Mouse (Mus musculus): ENCODE measurements around the gene Aplp1. TPM values are rescaled to one million over a fixed set of nuclear protein-coding genes. Genes with fewer than 3 reads are reported as not detected.

Gene Aplp1
- polyA plus RNA-seq, 1 experiment from 2014 or later, result 301 TPM

- Histone ChIP-seq H3K9me3 (peaks cover 4% of the 10 kb centered on the region; the same call in 1 of the 2 replicates), H3K27ac (replicated peaks) (no peak overlapping the region), H3K4me1 (peaks cover 16% of the 10 kb centered on the region), H3K36me3 (peaks cover 7% of the 10 kb centered on the region; the same call in 1 of the 2 replicates), H3K9ac (replicated peaks) (peak overlapping the region; percentile 61), H3K4me2 (replicated peaks) (peak overlapping the region; percentile 96), H3K4me3 (peak overlapping the region; percentile 63), H3K27me3 (peaks cover 37% of the 10 kb centered on the region)
- peak; percentile 79 for ATAC-seq (ENCODE audit: low FRiP score, low read depth)
- under 1% methylated on average over 45 of the region's 45 CpGs for WGBS
Measured at GRCm38 (mm10) chr7:30421890-30422435, 23.4 kb downstream of the Aplp1 start.

GRCm38 (mm10) chr7:30421175-30421889, 24.0 kb downstream of the Aplp1 start, which contains the start of gene Nfkbid:
TSS of gene Nfkbid (plus strand) at chr7:30421732.
- WGBS, result 11% methylated on average over 31 of the region's 31 CpGs
- peaks cover 16% of the 10 kb centered on the region for H3K4me1 ChIP-seq
- peak within 1 kb of the TSS; percentile 61 for H3K9ac ChIP-seq (replicated peaks)
- H3K4me3 ChIP-seq, result peak within 1 kb of the TSS; percentile 63
- H3K36me3 ChIP-seq, result 0 out of 2 replicates have a peak, but pooled peaks cover 5% of the 10 kb centered on the region
- peak within 1 kb of the TSS; percentile 96 for H3K4me2 ChIP-seq (replicated peaks)
- peaks cover 4% of the 10 kb centered on the region; the same call in 1 of the 2 replicates for H3K9me3 ChIP-seq
- peak; percentile 51; the same call in 1 of the 2 replicates for ATAC-seq (ENCODE audit: low FRiP score, low read depth)
- H3K27ac ChIP-seq (replicated peaks), result 0 out of 2 replicates have a peak within 1 kb of the TSS, but pooled peaks have one; percentile 6
- H3K27me3 ChIP-seq, result peaks cover 37% of the 10 kb centered on the region

DNA sequence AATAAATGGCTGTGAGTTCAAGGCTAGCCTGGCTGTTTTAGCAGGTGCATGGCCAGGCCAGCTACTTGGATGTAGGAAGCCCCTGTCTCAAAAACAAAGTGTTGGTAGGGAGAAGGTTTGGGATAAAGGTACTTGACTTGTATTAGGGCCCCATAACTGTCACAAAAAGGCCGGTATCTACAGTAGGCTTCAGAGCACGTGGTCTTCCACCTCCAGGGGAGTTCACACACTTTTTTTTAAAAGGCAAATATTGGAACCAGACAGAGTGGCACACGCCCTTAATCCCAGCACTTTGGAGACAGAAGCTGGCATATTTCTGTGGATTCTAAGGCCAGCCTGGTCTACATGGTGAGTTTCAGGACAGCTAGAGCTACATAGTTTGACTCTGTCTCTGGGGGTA, 24.7 kb downstream of the Aplp1 start:
- H3K27ac ChIP-seq (replicated peaks), result no peak overlapping the region
- peaks cover 16% of the 10 kb centered on the region for H3K4me1 ChIP-seq
- H3K9ac ChIP-seq (replicated peaks), result no peak overlapping the region
- ATAC-seq (ENCODE audit: low FRiP score, low read depth), result no peak
- peaks cover 37% of the 10 kb centered on the region for H3K27me3 ChIP-seq
- H3K9me3 ChIP-seq, result peaks cover 4% of the 10 kb centered on the region; the same call in 1 of the 2 replicates
- 93% methylated on average over 3 of the region's 3 CpGs for WGBS
- no peak overlapping the region for H3K4me2 ChIP-seq (replicated peaks)
- H3K4me3 ChIP-seq, result no peak overlapping the region
- no peaks in the 10 kb centered on the region for H3K36me3 ChIP-seq

- no peak within 1 kb of the TSS for H3K27ac ChIP-seq (replicated peaks)
- peaks cover 16% of the 10 kb centered on the region for H3K4me1 ChIP-seq
- no peak for ATAC-seq (ENCODE audit: low FRiP score, low read depth)
- H3K27me3 ChIP-seq, result peaks cover 37% of the 10 kb centered on the region
- no peak within 1 kb of the TSS for H3K4me3 ChIP-seq
- H3K36me3 ChIP-seq, result no peaks in the 10 kb centered on the region
- no peak within 1 kb of the TSS for H3K4me2 ChIP-seq (replicated peaks)
- 76% methylated on average over 10 of the region's 10 CpGs for WGBS
- no peak within 1 kb of the TSS for H3K9ac ChIP-seq (replicated peaks)
- H3K9me3 ChIP-seq, result peaks cover 4% of the 10 kb centered on the region; the same call in 1 of the 2 replicates
Measured at GRCm38 (mm10) chr7:30419561-30420499, 25.5 kb downstream of the Aplp1 start, which contains the start of gene Hcst. TSS of gene Hcst (minus strand) at chr7:30419854.

- 80% methylated on average over 9 of the region's 9 CpGs for WGBS
- Histone ChIP-seq H3K4me3 (no peak overlapping the region), H3K9me3 (peaks cover 4% of the 10 kb centered on the region; the same call in 1 of the 2 replicates), H3K27me3 (peaks cover 24% of the 10 kb centered on the region; the same call in 1 of the 2 replicates), H3K36me3 (no peaks in the 10 kb centered on the region), H3K9ac (replicated peaks) (no peak overlapping the region), H3K4me1 (peaks cover 9% of the 10 kb centered on the region), H3K27ac (replicated peaks) (no peak overlapping the region), H3K4me2 (replicated peaks) (no peak overlapping the region)
- ATAC-seq (ENCODE audit: low FRiP score, low read depth), result no peak
Measured at GRCm38 (mm10) chr7:30417856-30418255, 27.5 kb downstream of the Aplp1 start.

DNA sequence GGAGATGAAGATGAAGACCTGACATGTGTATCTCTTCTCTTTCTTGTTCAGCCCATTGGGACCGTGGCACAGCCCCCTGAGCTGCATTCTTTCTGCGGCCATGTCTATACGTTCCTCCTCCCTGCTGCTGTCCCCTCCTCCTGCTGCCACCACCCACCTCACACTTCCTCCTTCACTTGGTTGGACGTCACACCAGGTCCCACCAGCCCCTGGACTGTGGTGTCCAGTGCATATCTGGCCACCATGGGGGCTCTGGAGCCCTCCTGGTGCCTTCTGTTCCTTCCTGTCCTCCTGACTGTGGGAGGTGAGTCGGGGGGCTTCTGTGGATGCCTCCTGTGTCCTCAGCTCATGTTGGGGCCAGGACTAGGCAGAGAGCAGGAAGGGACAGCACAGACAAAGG, 31.7 kb downstream of the Aplp1 start, which contains the start of gene Tyrobp:
Tyrobp (plus strand) TSS at position 165 of the 400 bp plus-strand sequence.
- no peak for ATAC-seq (ENCODE audit: low FRiP score, low read depth)
- no peaks in the 10 kb centered on the region for H3K9me3 ChIP-seq
- H3K4me3 ChIP-seq, result no peak within 1 kb of the TSS
- H3K4me2 ChIP-seq (replicated peaks), result no peak within 1 kb of the TSS
- no peak within 1 kb of the TSS for H3K27ac ChIP-seq (replicated peaks)
- peaks cover 3% of the 10 kb centered on the region; the same call in 1 of the 2 replicates for H3K27me3 ChIP-seq
- no peak within 1 kb of the TSS for H3K9ac ChIP-seq (replicated peaks)
- WGBS, result 74% methylated on average over 5 of the region's 5 CpGs
- H3K4me1 ChIP-seq, result no peaks in the 10 kb centered on the region
- no peaks in the 10 kb centered on the region for H3K36me3 ChIP-seq

DNA sequence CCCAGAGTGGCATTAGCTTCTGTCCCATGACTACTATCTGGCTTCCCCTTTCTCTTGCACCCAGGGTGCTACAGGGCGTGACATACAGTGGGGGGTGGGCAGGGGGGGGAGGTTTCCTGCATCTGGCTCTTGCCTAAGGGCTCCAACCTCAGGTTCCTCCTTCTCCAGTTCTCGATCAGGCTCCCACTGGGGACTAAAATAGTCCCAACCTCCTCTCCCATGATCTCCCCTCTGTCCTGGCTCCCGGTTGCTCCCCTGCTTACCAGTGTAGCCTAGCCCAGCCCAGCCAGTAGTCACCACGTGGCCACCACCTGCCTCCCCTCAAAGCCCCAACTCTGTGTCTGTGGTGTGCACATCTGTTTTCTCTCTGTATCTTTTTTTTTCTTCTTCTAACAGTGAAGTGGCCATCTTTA, 32.6 kb downstream of the Aplp1 start:
- ATAC-seq (ENCODE audit: low FRiP score, low read depth), result no peak

GRCm38 (mm10) chr7:30411023-30411422, 34.3 kb downstream of the Aplp1 start:
- H3K9me3 ChIP-seq, result no peaks in the 10 kb centered on the region
- no peaks in the 10 kb centered on the region for H3K36me3 ChIP-seq
- peaks cover 3% of the 10 kb centered on the region; the same call in 1 of the 2 replicates for H3K27me3 ChIP-seq
- WGBS, result 84% methylated on average over 3 of the region's 3 CpGs
- H3K9ac ChIP-seq (replicated peaks), result no peak overlapping the region
- no peak overlapping the region for H3K4me3 ChIP-seq
- no peak for ATAC-seq (ENCODE audit: low FRiP score, low read depth)
- no peaks in the 10 kb centered on the region for H3K4me1 ChIP-seq
- H3K27ac ChIP-seq (replicated peaks), result no peak overlapping the region
- no peak overlapping the region for H3K4me2 ChIP-seq (replicated peaks)

More for the DNA sequence above, 32.6 kb downstream of the Aplp1 start:
- Histone ChIP-seq H3K36me3 (no peaks in the 10 kb centered on the region), H3K4me3 (no peak overlapping the region), H3K9ac (replicated peaks) (no peak overlapping the region), H3K4me1 (no peaks in the 10 kb centered on the region), H3K9me3 (no peaks in the 10 kb centered on the region), H3K27ac (replicated peaks) (no peak overlapping the region), H3K27me3 (peaks cover 3% of the 10 kb centered on the region; the same call in 1 of the 2 replicates), H3K4me2 (replicated peaks) (no peak overlapping the region)
- WGBS, result 59% methylated on average over 4 of the region's 4 CpGs

- Histone ChIP-seq H3K4me1 (no peaks in the 10 kb centered on the region), H3K36me3 (no peaks in the 10 kb centered on the region), H3K9ac (replicated peaks) (no peak overlapping the region), H3K9me3 (no peaks in the 10 kb centered on the region), H3K27ac (replicated peaks) (no peak overlapping the region), H3K4me3 (no peak overlapping the region), H3K27me3 (peaks cover 3% of the 10 kb centered on the region; the same call in 1 of the 2 replicates), H3K4me2 (replicated peaks) (no peak overlapping the region)
- WGBS, result 85% methylated on average over 2 of the region's 2 CpGs
- no peak for ATAC-seq (ENCODE audit: low FRiP score, low read depth)
Measured at GRCm38 (mm10) chr7:30409789-30410188, 35.5 kb downstream of the Aplp1 start.

- no peak overlapping the region for H3K9ac ChIP-seq (replicated peaks)
- no peaks in the 10 kb centered on the region for H3K36me3 ChIP-seq
- ATAC-seq (ENCODE audit: low FRiP score, low read depth), result no peak
- H3K4me2 ChIP-seq (replicated peaks), result no peak overlapping the region
- H3K27ac ChIP-seq (replicated peaks), result no peak overlapping the region
- H3K27me3 ChIP-seq, result peaks cover 3% of the 10 kb centered on the region; the same call in 1 of the 2 replicates
- WGBS, result 79% methylated on average over 3 of the region's 3 CpGs
- H3K9me3 ChIP-seq, result no peaks in the 10 kb centered on the region
- no peak overlapping the region for H3K4me3 ChIP-seq
- H3K4me1 ChIP-seq, result no peaks in the 10 kb centered on the region
Measured at GRCm38 (mm10) chr7:30408639-30409038, 36.7 kb downstream of the Aplp1 start.

- no peak overlapping the region for H3K4me3 ChIP-seq
- H3K27me3 ChIP-seq, result no peaks in the 10 kb centered on the region
- H3K9ac ChIP-seq (replicated peaks), result no peak overlapping the region
- H3K9me3 ChIP-seq, result no peaks in the 10 kb centered on the region
- no peak overlapping the region for H3K4me2 ChIP-seq (replicated peaks)
- no peak overlapping the region for H3K27ac ChIP-seq (replicated peaks)
- 71% methylated on average over 4 of the region's 4 CpGs for WGBS
- ATAC-seq (ENCODE audit: low FRiP score, low read depth), result no peak
- H3K36me3 ChIP-seq, result no peaks in the 10 kb centered on the region
- 0 out of 2 replicates have a peak, but pooled peaks cover 3% of the 10 kb centered on the region for H3K4me1 ChIP-seq
Measured at GRCm38 (mm10) chr7:30402343-30402742, 43.0 kb downstream of the Aplp1 start.
